Mouse (Mus musculus) cortical plate, adult 2 months (tissue): ENCODE results near the gene Gabpb2. TPM values are rescaled to one million over a fixed set of nuclear protein-coding genes. Genes with fewer than 3 reads are reported as not detected.
"Not testable (repeated sequence)": the region's sequence is repeated elsewhere in the genome, so short reads cannot be mapped to it uniquely, and the experiment has no call there.

Experiments used
- H3K27ac ChIP-seq: fragments of 200-500 bp; 2 replicates; pipeline ENCODE4 v1.5.1; 2012; ENCODE audit warnings: low read length, control low read depth, inconsistent platforms; ENCODE audit not compliant: insufficient read depth
- H3K4me1 ChIP-seq: fragments of 200-500 bp; 2 replicates; pipeline ENCODE4 v1.6.1; 2011; ENCODE audit warnings: low read length; ENCODE audit not compliant: control insufficient read depth, insufficient read depth
- H3K4me3 ChIP-seq: fragments of 200-500 bp; 2 replicates; pipeline ENCODE4 v1.5.1; 2011; ENCODE audit warnings: mild to moderate bottlenecking, low read length, control low read depth; ENCODE audit not compliant: insufficient read depth
- CTCF ChIP-seq: fragments of 200-500 bp; IDR thresholded peaks from 2 replicates; pipeline ENCODE4 v1.5.1; 2011; ENCODE audit warnings: mild to moderate bottlenecking, control low read depth, low read length; ENCODE audit not compliant: insufficient read depth; ENCODE audit errors: extremely low read depth
- POLR2A ChIP-seq: fragments of 200-500 bp; IDR thresholded peaks from 2 replicates; pipeline ENCODE4 v1.6.1; 2011; ENCODE audit warnings: mild to moderate bottlenecking, low read length, control low read depth; ENCODE audit not compliant: insufficient read depth; ENCODE audit errors: extremely low read depth
- polyA plus RNA-seq: library from polyadenylated mRNA; depleted of rRNA; stranded (reverse); fragments of >200 nt; gene quantifications from 2 replicates; pipeline ENCODE4 v1.2.3, GENCODE M21; 2012

Gabpb2 gene
- polyA plus RNA-seq, 1 experiment, result 12.1 TPM

GRCm38 (mm10) chr3:95223041-95223440 lies 5.3 kb upstream of the Gabpb2 start:
- TF ChIP-seq POLR2A, result no peak
- Histone ChIP-seq H3K4me3 (no peak overlapping the region), H3K27ac (no peak overlapping the region), H3K4me1 (peaks cover 2% of the 10 kb centered on the region; the same call in 1 of the 2 replicates)

GRCm38 (mm10) chr3:95218466-95219137 lies 886 bp upstream of the Gabpb2 start:
- no peak for TF ChIP-seq CTCF
- no peak for TF ChIP-seq POLR2A
- H3K4me1 ChIP-seq, result no peaks in the 10 kb centered on the region
- no peak overlapping the region for H3K4me3 ChIP-seq
- no peak overlapping the region for H3K27ac ChIP-seq

GRCm38 (mm10) chr3:95216655-95217254 lies 961 bp downstream of the Gabpb2 start:
- TF ChIP-seq POLR2A (no peak), CTCF (no peak)
- Histone ChIP-seq H3K27ac (peak overlapping the region; percentile 15; the same call in 1 of the 2 replicates), H3K4me1 (no peaks in the 10 kb centered on the region), H3K4me3 (peak overlapping the region; percentile 68)

GRCm38 (mm10) chr3:95213609-95213975 lies 4.1 kb downstream of the Gabpb2 start:
- TF ChIP-seq POLR2A, result no peak
- no peak overlapping the region for H3K27ac ChIP-seq
- H3K4me3 ChIP-seq, result no peak overlapping the region
- no peaks in the 10 kb centered on the region for H3K4me1 ChIP-seq

GRCm38 (mm10) chr3:95212889-95213608 lies 4.7 kb downstream of the Gabpb2 start:
- not testable (repeated sequence) for H3K27ac ChIP-seq, H3K4me3 ChIP-seq, H3K4me1 ChIP-seq

GRCm38 (mm10) chr3:95210585-95210984 lies 7.1 kb downstream of the Gabpb2 start:
- no peak overlapping the region for H3K27ac ChIP-seq
- H3K4me3 ChIP-seq, result no peak overlapping the region
- H3K4me1 ChIP-seq, result no peaks in the 10 kb centered on the region
- TF ChIP-seq CTCF (no peak), POLR2A (no peak)

GRCm38 (mm10) chr3:95208286-95208685 lies 9.4 kb downstream of the Gabpb2 start:
- Histone ChIP-seq H3K4me1 (peaks cover 2% of the 10 kb centered on the region; the same call in 1 of the 2 replicates), H3K27ac (no peak overlapping the region), H3K4me3 (no peak overlapping the region)
- TF ChIP-seq CTCF (no peak), POLR2A (no peak)

GRCm38 (mm10) chr3:95203880-95204279 lies 13.8 kb downstream of the Gabpb2 start:
- Histone ChIP-seq H3K4me3 (no peak overlapping the region), H3K4me1 (peaks cover 6% of the 10 kb centered on the region; the same call in 1 of the 2 replicates), H3K27ac (no peak overlapping the region)
- TF ChIP-seq POLR2A, result no peak
- TF ChIP-seq CTCF, result no peak

GRCm38 (mm10) chr3:95200562-95200961 lies 17.2 kb downstream of the Gabpb2 start:
- no peak for TF ChIP-seq POLR2A
- no peak for TF ChIP-seq CTCF
- no peak overlapping the region for H3K27ac ChIP-seq

GRCm38 (mm10) chr3:95200132-95200531 lies 17.6 kb downstream of the Gabpb2 start:
- Histone ChIP-seq H3K4me3 (no peak overlapping the region), H3K27ac (no peak overlapping the region), H3K4me1 (peaks cover 6% of the 10 kb centered on the region; the same call in 1 of the 2 replicates)
- TF ChIP-seq POLR2A (no peak), CTCF (no peak)

More at GRCm38 (mm10) chr3:95200562-95200961, 17.2 kb downstream of the Gabpb2 start:
- peaks cover 6% of the 10 kb centered on the region; the same call in 1 of the 2 replicates for H3K4me1 ChIP-seq
- no peak overlapping the region for H3K4me3 ChIP-seq

- Histone ChIP-seq H3K27ac (no peak overlapping the region), H3K4me3 (no peak overlapping the region), H3K4me1 (peaks cover 6% of the 10 kb centered on the region; the same call in 1 of the 2 replicates)
- no peak for TF ChIP-seq CTCF
- TF ChIP-seq POLR2A, result no peak
Observed at GRCm38 (mm10) chr3:95199101-95199500, 18.6 kb downstream of the Gabpb2 start.
